21 mouse cellular contexts compared by ENCODE assay signal in the genomic region with DNA sequence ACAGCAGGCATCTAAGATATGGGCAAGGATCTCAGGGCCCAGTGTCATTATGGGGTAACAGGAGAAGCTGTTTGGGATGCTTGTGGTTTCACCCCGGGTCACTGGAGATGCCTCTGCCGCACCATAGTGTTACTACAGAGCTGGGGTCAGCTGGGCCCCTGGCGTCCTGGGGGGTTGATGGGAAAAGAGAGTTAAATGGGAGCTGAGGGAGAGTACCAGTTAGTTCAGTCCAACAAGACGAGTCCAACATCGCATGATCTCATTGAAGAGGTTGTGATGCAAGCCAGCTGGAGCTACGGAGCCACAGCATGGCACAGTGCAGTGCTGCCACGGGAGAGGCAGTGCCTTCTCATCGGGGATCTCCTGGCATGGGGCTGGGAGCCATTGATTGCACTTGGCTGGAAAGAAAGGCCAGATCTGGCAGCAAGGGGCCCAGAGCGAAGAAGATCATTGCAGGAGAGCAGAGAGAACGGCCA. TPM values are rescaled to one million over a fixed set of nuclear protein-coding genes. Genes with fewer than 3 reads are reported as not detected.
DNase-seq lines count a peak whose midpoint lies in the region; ATAC-seq and TF ChIP-seq lines count a peak whose summit lies in the region.
"Had no signal": no experiment of that assay in that cellular context is flagged by ENCODE, and none has a peak within 500 bp of the region (broad histone marks: within the 10 kb centered on the region; RNA-seq: fewer than 3 reads in every experiment).

No protein-coding gene starts in this region.

- peak; percentile 80 for DNase-seq in heart, adult 11 months
- no peak for DNase-seq in heart, adult 2 months
- peak; percentile 61 for DNase-seq in midbrain, embryonic 11.5 days (ENCODE audit: low spot score, missing footprints)
- DNase-seq in NIH3T3 (ENCODE audit: low read depth), result peak; percentile 65
- peak; percentile 66 for DNase-seq in fat pad, adult 2 months (ENCODE audit: extremely low read depth, low read depth, low spot score)
- DNase-seq in ovary, adult 18-20 months (ENCODE audit: low spot score), result no peak
- no peak for DNase-seq in embryo, embryonic 9.5 days (ENCODE audit: extremely low spot score)
- DNase-seq: adrenal gland, adult 8-10 months; adrenal gland, postnatal 14 days; adrenal gland, postnatal 36 days; cerebellum, adult 11-12 months; cerebellum, adult 2 months; cerebellum, adult 9-10 months; cerebellum, postnatal 25 days had no signal

- no peak for TF ChIP-seq EP300 in heart, adult 2 months (IDR thresholded peaks at IDR 0.05; ENCODE audit: insufficient read depth, low read depth, low read length)

- no peak overlapping the region for H3K27ac ChIP-seq in heart, adult 2 months
- H3K27ac ChIP-seq in midbrain, embryonic 11.5 days (ENCODE audit: low read depth, low read length), result no peak overlapping the region
- no peak overlapping the region for H3K27ac ChIP-seq in midbrain, embryonic 15.5 days
- H3K27ac ChIP-seq: embryonic facial prominence, embryonic 13.5 days; embryonic facial prominence, embryonic 15.5 days; forebrain, embryonic 13.5 days; forebrain, embryonic 15.5 days had no signal

- no peak for ATAC-seq in midbrain, embryonic 11.5 days (ENCODE audit: low FRiP score)
- ATAC-seq in midbrain, embryonic 15.5 days (replicated peaks), result no peak
- ATAC-seq: activated CD4-positive, CD25-positive, alpha-beta regulatory T cell, adult 4 months; forebrain, embryonic 13.5 days; forebrain, embryonic 15.5 days had no signal

- H3K27me3 ChIP-seq in heart, adult 2 months (ENCODE audit: control insufficient read depth, insufficient read depth, low read length), result no peaks in the 10 kb centered on the region
- no peaks in the 10 kb centered on the region for H3K27me3 ChIP-seq in midbrain, embryonic 11.5 days (ENCODE audit: control insufficient read depth, insufficient read depth, low read length)
- H3K27me3 ChIP-seq in midbrain, embryonic 15.5 days (replicated peaks), result no peaks in the 10 kb centered on the region
- H3K27me3 ChIP-seq: embryonic facial prominence, embryonic 13.5 days; embryonic facial prominence, embryonic 15.5 days; forebrain, embryonic 13.5 days; forebrain, embryonic 15.5 days had no signal

- H3K4me1 ChIP-seq in heart, adult 2 months (ENCODE audit: control insufficient read depth, insufficient read depth, low read length), result peaks cover 2% of the 10 kb centered on the region; the same call in 1 of the 2 replicates
- 0 out of 2 replicates have a peak, but pooled peaks cover 4% of the 10 kb centered on the region for H3K4me1 ChIP-seq in midbrain, embryonic 11.5 days (ENCODE audit: control insufficient read depth, insufficient read depth, low read length)
- H3K4me1 ChIP-seq in midbrain, embryonic 15.5 days, result no peaks in the 10 kb centered on the region
- H3K4me1 ChIP-seq: embryonic facial prominence, embryonic 13.5 days; forebrain, embryonic 13.5 days; forebrain, embryonic 15.5 days had no signal

- WGBS in heart, adult 2 months, result 84% methylated on average over 10 of the region's 10 CpGs
- 86% methylated on average over 10 of the region's 10 CpGs for WGBS in midbrain, embryonic 11.5 days
- WGBS in midbrain, embryonic 15.5 days, result 81% methylated on average over 10 of the region's 10 CpGs

- no peak overlapping the region for H3K9ac ChIP-seq in heart, adult 2 months (ENCODE audit: low read depth, low read length)
- H3K9ac ChIP-seq in midbrain, embryonic 11.5 days (ENCODE audit: low read length), result no peak overlapping the region
- no peak overlapping the region for H3K9ac ChIP-seq in midbrain, embryonic 15.5 days
- H3K9ac ChIP-seq: embryonic facial prominence, embryonic 13.5 days; embryonic facial prominence, embryonic 15.5 days; forebrain, embryonic 13.5 days; forebrain, embryonic 15.5 days had no signal

- no peak for TF ChIP-seq POLR2A in heart, adult 2 months (IDR thresholded peaks at IDR 0.05; ENCODE audit: insufficient read depth, low read depth, low read length)

- no peak overlapping the region for H3K4me2 ChIP-seq in midbrain, embryonic 11.5 days
- no peak overlapping the region for H3K4me2 ChIP-seq in midbrain, embryonic 15.5 days
- H3K4me2 ChIP-seq: embryonic facial prominence, embryonic 13.5 days; embryonic facial prominence, embryonic 15.5 days; forebrain, embryonic 13.5 days; forebrain, embryonic 15.5 days had no signal

- no peaks in the 10 kb centered on the region for H3K79me2 ChIP-seq in heart, adult 2 months (replicated peaks; ENCODE audit: control insufficient read depth, insufficient read depth, low read length)

- H3K36me3 ChIP-seq in heart, adult 2 months (ENCODE audit: control insufficient read depth, insufficient read depth, low read length), result no peaks in the 10 kb centered on the region
- H3K36me3 ChIP-seq in midbrain, embryonic 11.5 days (ENCODE audit: control insufficient read depth, insufficient read depth, low read length), result no peaks in the 10 kb centered on the region
- no peaks in the 10 kb centered on the region for H3K36me3 ChIP-seq in midbrain, embryonic 15.5 days (replicated peaks)
- H3K36me3 ChIP-seq: embryonic facial prominence, embryonic 13.5 days; embryonic facial prominence, embryonic 15.5 days; forebrain, embryonic 15.5 days had no signal

- intact Hi-C loops in heart, adult 2 months (cut with DNase I), result no loop called here

- H3K4me3 ChIP-seq in heart, adult 2 months, result no peak overlapping the region
- H3K4me3 ChIP-seq in midbrain, embryonic 11.5 days (ENCODE audit: low read depth, low read length), result no peak overlapping the region
- no peak overlapping the region for H3K4me3 ChIP-seq in midbrain, embryonic 15.5 days
- H3K4me3 ChIP-seq: embryonic facial prominence, embryonic 13.5 days; embryonic facial prominence, embryonic 15.5 days; erythroblast, embryonic 14.5 days; forebrain, embryonic 13.5 days; forebrain, embryonic 15.5 days had no signal

- TF ChIP-seq CTCF in heart, adult 2 months (IDR thresholded peaks at IDR 0.05), result no peak

- H3K9me3 ChIP-seq in midbrain, embryonic 11.5 days (ENCODE audit: control insufficient read depth, low read length), result no peaks in the 10 kb centered on the region
- H3K9me3 ChIP-seq in midbrain, embryonic 15.5 days, result no peaks in the 10 kb centered on the region
- H3K9me3 ChIP-seq: embryonic facial prominence, embryonic 13.5 days; embryonic facial prominence, embryonic 15.5 days; forebrain, embryonic 13.5 days; forebrain, embryonic 15.5 days had no signal

RNA-seq across cellular contexts. Expression of a gene that starts 22.9 kb away (rescaled TPM):
- 1 to 10 TPM; 1.1 to 2.0 TPM for total RNA-seq in heart, adult 2 months (2021)
- polyA plus RNA-seq in heart, adult 2 months (2012; rRNA removed), result 2.3 and 2.7 TPM in 2 replicates
- polyA plus RNA-seq in midbrain, embryonic 11.5 days (2014; fragmentation: Nextera tagmentation; extraction: Ambion mirVana), result 0.10 and 0.38 TPM in 2 replicates
- polyA plus RNA-seq in midbrain, embryonic 15.5 days (2015; fragmentation: Nextera tagmentation; extraction: Ambion mirVana), result 0.08 and 0.10 TPM in 2 replicates
- polyA plus RNA-seq: erythroblast, embryonic 14.5 days; forebrain, embryonic 13.5 days had no signal

RNA-seq across cellular contexts. Expression of a gene that starts 43.3 kb away (rescaled TPM):
- total RNA-seq in heart, adult 2 months (2021), result 10 to 100 TPM; 23.7 to 25.7 TPM
- 54.9 and 61.8 TPM in 2 replicates for polyA plus RNA-seq in heart, adult 2 months (2012; rRNA removed)
- polyA plus RNA-seq in midbrain, embryonic 11.5 days (2014; fragmentation: Nextera tagmentation; extraction: Ambion mirVana), result 14.6 and 16.7 TPM in 2 replicates
- polyA plus RNA-seq in midbrain, embryonic 15.5 days (2015; fragmentation: Nextera tagmentation; extraction: Ambion mirVana), result 31.8 and 34.5 TPM in 2 replicates

Comparison
In these comparisons a context has a peak if more than half of its experiments do, and no peak if none do; other contexts are left out.
1. DNase-seq: peak in heart, adult 11 months (single experiment), midbrain, embryonic 11.5 days (single experiment), NIH3T3 (single experiment) and fat pad, adult 2 months (single experiment); none in heart, adult 2 months (0 of 2), ovary, adult 18-20 months (single experiment) and embryo, embryonic 9.5 days (single experiment).